Mouse (Mus musculus) adrenal gland, postnatal 25 days (tissue): ENCODE results near the gene Gabarap. TPM values are rescaled to one million over a fixed set of nuclear protein-coding genes. Genes with fewer than 3 reads are reported as not detected.

Experiments
- DNase-seq: peaks from one replicate; pipeline ENCODE4 v3.0.0; 2021; ENCODE audit warnings: mixed read lengths
- total RNA-seq: library from RNA; stranded (reverse); gene quantifications from 2 replicates; pipeline ENCODE4 v1.2.3, GENCODE M21; 2021

Gabarap gene
- total RNA-seq, 1 experiment from 2014 or later = 406 TPM

DNA sequence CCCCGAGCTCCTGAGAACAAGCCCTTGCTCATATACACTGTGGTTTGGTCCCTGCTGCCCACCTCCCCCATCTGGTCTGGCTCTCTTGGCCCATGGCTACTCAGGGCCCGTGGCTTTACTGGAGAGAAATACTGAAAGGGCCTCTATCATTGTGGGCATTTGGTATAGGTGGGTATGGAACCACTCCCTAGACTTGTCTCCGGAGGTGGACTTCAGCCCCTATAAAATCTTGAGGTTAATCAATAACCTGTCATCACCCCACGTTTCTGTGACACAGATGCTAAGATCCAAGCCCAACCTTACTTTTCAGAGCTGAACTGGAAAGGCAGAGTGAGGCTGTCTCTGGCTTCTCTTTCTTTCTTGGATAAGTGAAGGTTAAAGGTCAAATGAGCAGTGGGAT lies 22.1 kb upstream of the Gabarap start:
- DNase-seq = no peak

- DNase-seq = no peak
Measured at GRCm38 (mm10) chr11:69970222-69970621, 20.7 kb upstream of the Gabarap start.

DNA sequence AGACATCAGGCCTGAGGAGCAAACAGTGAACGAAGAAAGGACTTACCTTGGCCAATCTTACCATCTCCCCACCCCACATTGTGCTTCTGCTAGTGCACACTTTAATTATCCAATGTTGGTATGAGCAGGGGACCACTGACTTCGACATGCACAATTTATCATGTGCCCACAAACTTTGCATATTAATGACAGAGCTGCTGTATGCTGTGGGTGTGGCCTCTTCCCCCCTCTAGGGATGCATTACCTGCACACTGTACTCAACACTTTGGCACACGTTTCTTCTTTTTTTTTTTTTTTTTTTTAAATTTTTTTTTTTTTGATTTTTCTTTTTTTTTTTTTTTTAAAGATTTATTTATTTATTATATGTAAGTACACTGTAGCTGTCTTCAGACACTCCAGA lies 20.2 kb upstream of the Gabarap start:
- DNase-seq = no peak

GRCm38 (mm10) chr11:69974907-69975306 lies 16.0 kb upstream of the Gabarap start:
- no peak for DNase-seq

DNA sequence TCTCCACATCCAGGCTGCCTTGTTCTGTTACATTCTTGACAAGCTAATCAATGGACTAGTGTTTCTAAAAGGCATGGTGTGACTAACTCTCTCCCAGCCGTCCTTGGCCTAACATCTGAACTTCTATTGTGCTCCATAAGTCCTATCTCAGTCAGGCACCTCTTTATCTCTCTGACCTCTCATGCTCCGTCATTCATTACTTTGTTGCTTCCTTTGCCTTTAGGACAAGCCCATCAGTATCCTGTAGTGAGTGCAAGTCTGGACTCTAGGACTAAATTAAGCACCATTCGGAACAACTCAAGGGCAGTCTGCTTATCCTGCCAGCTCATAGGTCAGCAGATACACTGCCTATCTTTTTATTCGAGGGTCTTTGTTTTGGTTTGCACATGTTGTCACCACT lies 14.7 kb upstream of the Gabarap start:
- no peak for DNase-seq

DNA sequence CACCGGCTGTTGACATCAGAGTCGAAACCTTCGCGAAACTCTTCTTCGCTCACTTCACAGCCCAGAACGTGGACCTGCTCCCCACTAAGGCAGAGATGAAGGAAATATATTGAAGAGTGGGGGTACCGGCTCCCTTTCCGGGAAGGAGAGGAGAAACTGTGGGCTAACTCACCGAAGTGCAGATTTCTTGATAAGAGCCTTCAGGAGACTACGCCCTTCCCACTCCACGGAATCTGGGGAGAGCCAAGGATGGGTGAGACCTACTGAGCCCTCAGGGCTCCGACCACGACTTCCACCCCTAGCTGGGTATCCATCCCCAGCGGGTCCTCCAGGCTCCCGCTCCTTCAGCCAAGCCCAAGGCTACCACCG lies 11.1 kb upstream of the Gabarap start:
- DNase-seq = no peak

GRCm38 (mm10) chr11:69980196-69981140 lies 10.5 kb upstream of the Gabarap start:
- peak; percentile 96 for DNase-seq

GRCm38 (mm10) chr11:69981141-69981762 lies 9.7 kb upstream of the Gabarap start, which contains the start of gene Ctdnep1:
TSS of gene Ctdnep1 (plus strand) at chr11:69981156.
- no peak for DNase-seq

DNA sequence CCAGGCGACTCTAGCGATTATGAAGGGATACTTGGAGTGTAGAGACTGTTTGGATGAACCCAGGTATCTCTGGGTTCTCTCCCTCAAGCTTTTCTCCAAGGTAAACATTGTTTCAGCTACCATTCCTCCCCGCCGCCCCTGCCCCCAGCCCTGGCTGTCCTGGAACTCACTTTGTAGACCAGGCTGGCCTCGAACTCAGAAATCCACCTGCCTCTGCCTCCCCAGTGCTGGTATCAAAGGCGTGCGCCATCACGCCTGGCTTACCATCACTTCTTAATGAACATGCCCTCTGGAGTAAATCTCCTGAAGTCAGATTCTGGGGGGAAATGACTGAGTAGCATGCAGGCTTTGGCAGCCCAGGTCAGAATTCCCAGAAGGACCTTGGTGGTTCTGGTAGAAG lies 8.7 kb upstream of the Gabarap start, which contains the start of gene Elp5:
Gene Elp5, minus strand, starts transcription at position 293 of the 400 bp plus-strand sequence.
- DNase-seq = no peak

- no peak for DNase-seq
Measured at GRCm38 (mm10) chr11:69982877-69983276, 8.1 kb upstream of the Gabarap start.

GRCm38 (mm10) chr11:69983377-69983776 lies 7.6 kb upstream of the Gabarap start:
- DNase-seq = no peak

- no peak for DNase-seq
Measured at GRCm38 (mm10) chr11:69984431-69984830, 6.5 kb upstream of the Gabarap start.

- no peak for DNase-seq
Measured at GRCm38 (mm10) chr11:69989949-69990348, 994 bp upstream of the Gabarap start.

DNA sequence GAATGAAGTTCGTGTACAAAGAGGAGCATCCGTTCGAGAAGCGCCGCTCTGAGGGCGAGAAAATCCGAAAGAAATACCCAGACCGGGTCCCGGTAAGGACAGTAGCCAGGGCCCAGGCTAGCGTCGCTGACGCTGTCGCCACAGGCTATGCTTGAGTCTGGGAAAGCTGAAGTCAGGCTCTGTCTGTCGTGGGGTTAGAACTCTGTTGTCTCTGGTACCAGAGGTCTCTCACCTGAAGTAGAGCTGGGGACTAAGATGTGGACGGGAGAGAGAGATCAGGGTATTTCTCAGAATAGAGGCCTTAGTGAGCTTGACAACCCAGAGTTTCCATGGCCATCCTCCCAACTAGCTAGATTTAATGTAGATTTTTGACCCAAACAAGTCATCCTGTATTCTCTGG lies 768 bp downstream of the Gabarap start:
- no peak for DNase-seq

- no peak for DNase-seq
Measured at GRCm38 (mm10) chr11:69992396-69992795, 1.5 kb downstream of the Gabarap start.

- no peak for DNase-seq
Measured at GRCm38 (mm10) chr11:69992932-69993331, 2.0 kb downstream of the Gabarap start.

DNA sequence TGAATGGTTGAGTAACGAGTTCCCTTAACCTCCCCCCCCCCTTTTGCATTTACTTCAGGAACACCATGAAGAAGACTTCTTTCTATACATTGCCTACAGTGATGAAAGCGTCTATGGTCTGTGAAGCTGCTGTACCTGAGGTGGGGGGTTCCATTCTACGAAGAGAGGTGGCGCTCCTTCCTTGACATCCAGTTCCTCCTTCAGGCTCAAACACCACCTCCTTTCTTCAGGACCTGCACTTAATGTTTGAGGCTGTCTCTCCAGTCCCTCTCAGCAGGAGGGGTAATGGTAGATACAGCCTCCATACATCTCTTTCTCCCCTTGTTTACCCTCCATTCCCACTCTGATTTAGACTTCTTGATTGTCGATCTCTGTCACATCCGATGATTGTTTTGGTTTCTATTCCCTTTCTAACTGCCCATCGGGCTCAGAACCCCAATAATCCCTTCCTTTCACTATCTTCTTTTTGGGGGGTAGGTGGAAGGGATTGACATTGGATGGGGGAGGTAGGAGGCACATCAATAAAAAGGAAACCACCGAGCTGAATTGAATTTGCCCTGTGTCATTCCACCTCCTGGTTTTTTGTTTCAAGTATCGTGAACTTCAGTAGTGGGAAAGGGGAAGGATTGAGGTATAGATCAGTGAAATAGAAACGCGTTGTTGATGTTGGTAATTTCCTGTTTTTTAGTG lies 3.6 kb downstream of the Gabarap start:
- DNase-seq = no peak

- peak; percentile 96 for DNase-seq
Measured at GRCm38 (mm10) chr11:69995391-69995960, 4.5 kb downstream of the Gabarap start, which contains the start of gene Phf23. TSS of gene Phf23 (plus strand) at chr11:69995777.

GRCm38 (mm10) chr11:69996161-69997061 lies 5.5 kb downstream of the Gabarap start:
- peak; percentile 68 for DNase-seq

DNA sequence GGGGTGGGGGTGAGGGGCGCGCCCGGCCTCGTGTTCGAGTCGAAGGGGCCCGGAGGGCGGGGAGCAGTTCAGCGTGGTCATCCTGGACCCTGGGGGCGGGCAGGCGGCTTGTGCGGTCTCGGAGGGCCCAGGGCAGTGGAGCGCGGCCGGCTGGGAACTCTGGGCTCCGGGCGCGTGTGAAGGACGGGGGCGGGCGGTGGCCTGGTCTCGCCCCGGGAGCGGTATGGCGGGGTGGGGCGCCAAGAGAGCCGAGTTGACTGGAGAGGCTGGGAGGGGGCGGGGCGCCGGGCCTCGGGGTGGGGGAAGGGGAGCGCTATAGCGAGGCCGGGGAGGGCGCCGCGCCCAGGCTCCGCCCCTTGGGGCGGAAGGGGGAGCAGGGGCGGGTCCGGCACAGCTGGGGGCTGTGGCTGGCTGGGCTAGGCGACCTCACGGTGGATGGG lies 6.1 kb downstream of the Gabarap start:
- peak; percentile 95 for DNase-seq
